Mouse (Mus musculus): ENCODE measurements around the gene Izumo1r. TPM values are rescaled to one million over a fixed set of nuclear protein-coding genes. Genes with fewer than 3 reads are reported as not detected.

Gene Izumo1r
- polyA plus RNA-seq, 1 experiment from 2014 or later, result not detected

DNA sequence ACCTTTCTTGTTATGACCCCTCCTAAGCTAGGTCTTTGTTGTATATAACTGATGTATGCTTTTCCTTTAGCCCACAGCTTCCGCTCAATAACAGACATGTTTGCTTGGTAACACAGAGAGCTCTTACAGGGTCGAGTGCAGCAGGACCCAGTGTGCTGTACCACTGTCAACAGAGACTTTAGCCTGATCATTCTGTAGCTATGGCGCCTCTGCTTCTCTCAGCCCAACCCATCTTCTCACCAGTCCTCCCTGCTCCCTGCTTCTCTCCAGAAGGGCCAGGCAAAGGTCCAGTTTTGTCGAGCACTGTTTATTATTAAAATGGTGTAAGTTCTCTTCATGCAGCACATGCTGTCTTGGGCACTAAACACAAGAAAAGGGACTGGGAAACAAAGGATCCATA is 19.9 kb upstream of the Izumo1r start:
- Histone ChIP-seq H3K9me3 (no peaks in the 10 kb centered on the region), H3K4me3 (no peak overlapping the region), H3K9ac (no peak overlapping the region), H3K36me3 (no peaks in the 10 kb centered on the region), H3K27me3 (no peaks in the 10 kb centered on the region), H3K4me2 (no peak overlapping the region), H3K27ac (replicated peaks) (no peak overlapping the region), H3K4me1 (replicated peaks) (peaks cover 7% of the 10 kb centered on the region; the same call in 1 of the 2 replicates)
- WGBS, result 72% methylated on average over 4 of the region's 4 CpGs
- no peak for ATAC-seq (ENCODE audit: low FRiP score, low read depth)

DNA sequence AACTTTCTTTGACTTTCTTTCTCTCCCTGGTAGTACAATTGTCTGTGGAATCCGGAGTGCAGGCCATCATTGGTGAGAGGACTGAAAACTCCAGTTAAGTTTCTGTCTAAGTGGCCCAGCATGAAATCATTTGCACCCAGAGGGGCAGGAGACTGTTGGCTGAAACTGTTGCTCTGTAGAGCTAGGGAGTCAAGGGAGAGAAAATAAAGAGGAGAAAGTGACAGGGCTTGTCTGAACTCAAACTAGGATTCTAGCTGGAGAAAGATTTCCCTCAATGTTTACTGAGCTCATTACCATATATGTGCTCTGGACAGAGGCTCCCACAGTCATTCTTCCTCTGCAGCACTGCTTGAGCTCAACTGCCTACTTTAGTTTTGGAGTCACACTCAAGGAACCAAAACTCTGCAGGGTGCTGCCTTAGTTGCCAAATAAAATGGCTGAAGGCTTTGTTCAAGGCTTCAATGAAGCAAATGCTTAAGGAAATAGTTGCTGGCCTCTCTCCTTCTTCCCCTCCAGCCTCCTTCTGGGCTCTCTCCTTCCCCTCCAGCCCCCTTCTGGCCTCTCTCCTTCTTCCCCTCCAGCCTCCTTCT is 18.3 kb upstream of the Izumo1r start:
- Histone ChIP-seq H3K27me3 (no peaks in the 10 kb centered on the region), H3K9ac (no peak overlapping the region), H3K9me3 (no peaks in the 10 kb centered on the region), H3K4me1 (replicated peaks) (peaks cover 9% of the 10 kb centered on the region; the same call in 1 of the 2 replicates), H3K36me3 (no peaks in the 10 kb centered on the region), H3K27ac (replicated peaks) (no peak overlapping the region), H3K4me2 (no peak overlapping the region), H3K4me3 (no peak overlapping the region)
- 27% methylated on average over 1 of the region's 1 CpGs for WGBS
- no peak for ATAC-seq (ENCODE audit: low FRiP score, low read depth)

DNA sequence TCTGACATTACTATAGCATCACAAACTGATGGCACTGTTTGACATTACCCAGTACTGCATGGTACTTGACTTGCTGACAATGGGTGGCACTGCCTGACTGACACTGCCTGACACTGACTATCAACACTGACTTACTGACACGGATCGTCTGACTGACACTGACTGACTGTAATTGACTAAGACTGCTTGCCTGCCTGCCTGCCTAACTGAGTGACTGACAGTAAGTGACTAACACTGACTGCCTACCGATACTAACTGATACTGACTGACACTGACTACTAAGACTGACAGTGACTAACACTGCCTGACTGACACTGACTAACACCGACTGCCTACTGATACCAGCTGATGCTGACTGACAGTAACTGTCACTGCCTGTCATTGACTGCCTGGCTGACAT is 17.5 kb upstream of the Izumo1r start:
- ATAC-seq (ENCODE audit: low FRiP score, low read depth), result no peak
- no peak overlapping the region for H3K9ac ChIP-seq

GRCm38 (mm10) chr9:14920608-14921007 is 16.9 kb upstream of the Izumo1r start:
- no peak overlapping the region for H3K4me2 ChIP-seq
- no peaks in the 10 kb centered on the region for H3K27me3 ChIP-seq
- H3K4me1 ChIP-seq (replicated peaks), result peaks cover 9% of the 10 kb centered on the region; the same call in 1 of the 2 replicates
- WGBS, result 85% methylated on average over 4 of the region's 4 CpGs
- H3K36me3 ChIP-seq, result no peaks in the 10 kb centered on the region
- H3K9ac ChIP-seq, result no peak overlapping the region
- ATAC-seq (ENCODE audit: low FRiP score, low read depth), result no peak
- H3K27ac ChIP-seq (replicated peaks), result no peak overlapping the region
- H3K9me3 ChIP-seq, result no peaks in the 10 kb centered on the region
- H3K4me3 ChIP-seq, result no peak overlapping the region

More for the DNA sequence above, 17.5 kb upstream of the Izumo1r start:
- Histone ChIP-seq H3K36me3 (no peaks in the 10 kb centered on the region), H3K27ac (replicated peaks) (no peak overlapping the region), H3K9me3 (no peaks in the 10 kb centered on the region), H3K4me2 (no peak overlapping the region), H3K27me3 (no peaks in the 10 kb centered on the region), H3K4me1 (replicated peaks) (peaks cover 9% of the 10 kb centered on the region; the same call in 1 of the 2 replicates), H3K4me3 (no peak overlapping the region)
- WGBS, result 55% methylated on average over 4 of the region's 4 CpGs

DNA sequence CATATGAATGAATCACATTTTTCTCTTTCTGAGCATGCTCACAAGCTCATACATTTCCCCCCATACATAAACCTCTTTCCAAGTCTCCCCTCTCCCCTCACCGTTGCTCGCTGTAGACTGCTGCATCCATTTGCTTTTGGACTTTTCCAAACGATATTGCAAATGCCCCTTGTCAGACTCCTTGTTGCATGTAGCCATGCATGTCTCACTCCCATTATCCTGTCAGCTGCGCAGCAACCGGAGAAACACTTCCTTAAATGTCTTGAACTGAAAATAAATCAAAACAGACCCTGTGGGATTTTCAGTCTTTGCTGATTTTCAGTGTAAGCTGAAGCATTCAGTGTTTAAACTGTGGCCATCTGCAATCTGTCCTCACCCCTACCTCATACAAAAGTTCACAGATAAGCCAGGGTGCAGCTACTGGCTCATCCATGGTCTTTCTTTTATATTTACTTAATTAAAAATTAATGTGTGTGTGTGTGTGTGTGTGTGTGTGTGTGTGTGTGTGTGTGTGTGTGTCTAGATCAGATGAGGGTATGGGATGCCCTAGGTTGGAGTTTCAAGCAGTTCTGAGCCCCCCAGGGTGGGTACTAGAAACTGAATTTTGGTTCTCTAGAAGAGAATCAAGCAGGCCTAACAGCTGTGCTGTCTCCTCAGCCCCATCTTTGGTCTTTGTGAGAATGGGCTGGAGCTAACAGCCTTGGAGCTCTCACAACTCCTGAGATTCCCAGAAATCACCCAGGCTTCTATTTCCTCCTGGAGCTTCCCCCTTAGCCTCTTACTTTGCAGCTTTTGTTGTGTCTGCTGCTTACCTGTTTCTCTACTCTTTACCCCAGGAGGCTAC is 15.3 kb upstream of the Izumo1r start:
- Histone ChIP-seq H3K27ac (replicated peaks) (no peak overlapping the region), H3K9ac (no peak overlapping the region), H3K4me1 (replicated peaks) (peaks cover 9% of the 10 kb centered on the region; the same call in 1 of the 2 replicates), H3K4me2 (0 out of 2 replicates have a peak overlapping the region, but pooled peaks have one; percentile 10), H3K9me3 (no peaks in the 10 kb centered on the region), H3K36me3 (no peaks in the 10 kb centered on the region), H3K4me3 (no peak overlapping the region), H3K27me3 (no peaks in the 10 kb centered on the region)
- ATAC-seq (ENCODE audit: low FRiP score, low read depth), result peak; percentile 38; the same call in 1 of the 2 replicates
- 50% methylated on average over 5 of the region's 5 CpGs for WGBS

- H3K9ac ChIP-seq, result no peak overlapping the region
- 94% methylated on average over 2 of the region's 2 CpGs for WGBS
- H3K9me3 ChIP-seq, result no peaks in the 10 kb centered on the region
- H3K4me2 ChIP-seq, result no peak overlapping the region
- no peak overlapping the region for H3K27ac ChIP-seq (replicated peaks)
- ATAC-seq (ENCODE audit: low FRiP score, low read depth), result no peak; the same call in 1 of the 2 replicates
- no peaks in the 10 kb centered on the region for H3K36me3 ChIP-seq
- no peak overlapping the region for H3K4me3 ChIP-seq
- H3K4me1 ChIP-seq (replicated peaks), result peaks cover 9% of the 10 kb centered on the region; the same call in 1 of the 2 replicates
- no peaks in the 10 kb centered on the region for H3K27me3 ChIP-seq
Measured at GRCm38 (mm10) chr9:14917661-14918060, 13.9 kb upstream of the Izumo1r start.

- Histone ChIP-seq H3K27ac (replicated peaks) (no peak overlapping the region), H3K27me3 (no peaks in the 10 kb centered on the region), H3K4me3 (no peak overlapping the region), H3K36me3 (no peaks in the 10 kb centered on the region), H3K4me2 (no peak overlapping the region), H3K4me1 (replicated peaks) (0 out of 2 replicates have a peak, but pooled peaks cover 4% of the 10 kb centered on the region), H3K9ac (no peak overlapping the region), H3K9me3 (no peaks in the 10 kb centered on the region)
- no peak for ATAC-seq (ENCODE audit: low FRiP score, low read depth)
- WGBS, result 75% methylated on average over 2 of the region's 2 CpGs
Measured at GRCm38 (mm10) chr9:14912037-14912436, 8.3 kb upstream of the Izumo1r start.

DNA sequence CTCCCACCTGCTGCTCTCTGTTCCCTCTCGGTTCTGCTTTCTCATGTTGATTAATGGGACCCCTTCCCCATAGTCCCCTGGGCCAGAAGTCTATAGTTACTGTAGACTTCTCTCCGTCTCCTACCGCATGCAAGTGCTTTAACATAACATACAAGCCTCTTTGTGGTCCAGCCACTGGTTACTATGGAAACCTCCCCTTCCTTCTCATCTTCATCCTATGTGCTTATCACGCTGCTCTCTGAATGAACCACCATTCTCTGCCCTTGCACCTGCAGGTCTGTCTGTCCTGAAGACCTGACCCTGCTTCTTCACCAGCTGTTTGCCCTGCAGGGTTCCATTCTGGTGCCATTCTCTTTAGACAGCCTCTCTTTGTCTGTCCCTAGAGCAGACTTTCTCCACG is 6.2 kb upstream of the Izumo1r start:
- peak; percentile 34; the same call in 1 of the 2 replicates for ATAC-seq (ENCODE audit: low FRiP score, low read depth)
- no peaks in the 10 kb centered on the region for H3K27me3 ChIP-seq
- H3K4me2 ChIP-seq, result no peak overlapping the region
- no peak overlapping the region for H3K27ac ChIP-seq (replicated peaks)
- peaks cover 13% of the 10 kb centered on the region for H3K4me1 ChIP-seq (replicated peaks)
- no peak overlapping the region for H3K4me3 ChIP-seq
- WGBS, result 13% methylated on average over 5 of the region's 5 CpGs
- H3K9me3 ChIP-seq, result no peaks in the 10 kb centered on the region
- H3K9ac ChIP-seq, result no peak overlapping the region
- H3K36me3 ChIP-seq, result no peaks in the 10 kb centered on the region

GRCm38 (mm10) chr9:14907816-14908415 is 4.2 kb upstream of the Izumo1r start:
- H3K27ac ChIP-seq (replicated peaks), result no peak overlapping the region
- H3K36me3 ChIP-seq, result no peaks in the 10 kb centered on the region
- H3K4me3 ChIP-seq, result no peak overlapping the region

GRCm38 (mm10) chr9:14905956-14906355 is 2.2 kb upstream of the Izumo1r start:
- Histone ChIP-seq H3K4me3 (no peak overlapping the region), H3K9ac (no peak overlapping the region), H3K9me3 (no peaks in the 10 kb centered on the region), H3K27me3 (no peaks in the 10 kb centered on the region), H3K27ac (replicated peaks) (no peak overlapping the region), H3K4me1 (replicated peaks) (peaks cover 20% of the 10 kb centered on the region), H3K4me2 (no peak overlapping the region), H3K36me3 (no peaks in the 10 kb centered on the region)
- WGBS, result 73% methylated on average over 3 of the region's 3 CpGs
- no peak for ATAC-seq (ENCODE audit: low FRiP score, low read depth)

More at GRCm38 (mm10) chr9:14907816-14908415, 4.2 kb upstream of the Izumo1r start:
- Histone ChIP-seq H3K4me2 (no peak overlapping the region), H3K9me3 (no peaks in the 10 kb centered on the region), H3K4me1 (replicated peaks) (peaks cover 20% of the 10 kb centered on the region), H3K9ac (no peak overlapping the region), H3K27me3 (no peaks in the 10 kb centered on the region)
- 75% methylated on average over 7 of the region's 7 CpGs for WGBS
- no peak for ATAC-seq (ENCODE audit: low FRiP score, low read depth)

GRCm38 (mm10) chr9:14904741-14905475 is 1.2 kb upstream of the Izumo1r start:
- ATAC-seq (ENCODE audit: low FRiP score, low read depth), result no peak

More at GRCm38 (mm10) chr9:14904741-14905475, 1.2 kb upstream of the Izumo1r start:
- H3K27me3 ChIP-seq, result no peaks in the 10 kb centered on the region
- no peaks in the 10 kb centered on the region for H3K36me3 ChIP-seq
- no peak overlapping the region for H3K4me2 ChIP-seq
- no peak overlapping the region for H3K27ac ChIP-seq (replicated peaks)
- H3K4me1 ChIP-seq (replicated peaks), result peaks cover 17% of the 10 kb centered on the region
- no peak overlapping the region for H3K9ac ChIP-seq
- no peak overlapping the region for H3K4me3 ChIP-seq
- 49% methylated on average over 9 of the region's 9 CpGs for WGBS
- H3K9me3 ChIP-seq, result no peaks in the 10 kb centered on the region
